Mouse (Mus musculus) left cerebral cortex, adult 9 months (tissue): ENCODE data around the gene Gm826.
A peak's percentile ranks its signal among the peaks of the same experiment; 100 is the strongest.

ENCODE experiments used
- DNase-seq, 2 experiments: peaks; one replicate each; pipeline ENCODE4 v3.0.0; 2022; ENCODE audit warnings: low spot score in 2 of 2

Gm826 gene

GRCm38 (mm10) chr2:160334111-160334661 is at the start of gene Gm826:
TSS of gene Gm826 (minus strand) at chr2:160334162.
- no peak for DNase-seq

GRCm38 (mm10) chr2:160383418-160383817 is 49.5 kb upstream of the Gm826 start:
- DNase-seq: no peak

GRCm38 (mm10) chr2:160378271-160378670 is 44.3 kb upstream of the Gm826 start:
- peak in 1 of 2 experiments; percentile 47 for DNase-seq

GRCm38 (mm10) chr2:160376236-160376635 is 42.3 kb upstream of the Gm826 start:
- DNase-seq: no peak

GRCm38 (mm10) chr2:160369653-160370420 is 35.9 kb upstream of the Gm826 start:
- no peak for DNase-seq

GRCm38 (mm10) chr2:160368422-160369357 is 34.7 kb upstream of the Gm826 start:
- DNase-seq: no peak

- peak; percentile 59 to 96 for DNase-seq
Observed at GRCm38 (mm10) chr2:160367448-160368208, 33.7 kb upstream of the Gm826 start.

GRCm38 (mm10) chr2:160366980-160367338 is 33.0 kb upstream of the Gm826 start, which contains the start of gene Mafb:
TSS of gene Mafb (minus strand) at chr2:160367065.
- DNase-seq: peak; percentile 74 to 87

GRCm38 (mm10) chr2:160366111-160366979 is 32.4 kb upstream of the Gm826 start:
- no peak for DNase-seq

GRCm38 (mm10) chr2:160365107-160365911 is 31.3 kb upstream of the Gm826 start:
- DNase-seq: no peak

GRCm38 (mm10) chr2:160364666-160365065 is 30.7 kb upstream of the Gm826 start:
- no peak for DNase-seq

- DNase-seq: no peak
Observed at GRCm38 (mm10) chr2:160364128-160364650, 30.2 kb upstream of the Gm826 start.

GRCm38 (mm10) chr2:160363201-160363600 is 29.2 kb upstream of the Gm826 start:
- no peak for DNase-seq

GRCm38 (mm10) chr2:160361442-160362121 is 27.6 kb upstream of the Gm826 start:
- peak in 1 of 2 experiments; percentile 34 for DNase-seq

- DNase-seq: no peak
Observed at GRCm38 (mm10) chr2:160360234-160360874, 26.4 kb upstream of the Gm826 start.

- no peak for DNase-seq
Observed at GRCm38 (mm10) chr2:160358896-160359295, 24.9 kb upstream of the Gm826 start.

GRCm38 (mm10) chr2:160357442-160357841 is 23.5 kb upstream of the Gm826 start:
- no peak for DNase-seq

- DNase-seq: no peak
Observed at GRCm38 (mm10) chr2:160356132-160356531, 22.2 kb upstream of the Gm826 start.
